Mouse (Mus musculus) monocyte, adult 5-6 weeks (primary cell): ENCODE measurements around the gene Gm17359. TPM values are rescaled to one million over a fixed set of nuclear protein-coding genes. Genes with fewer than 3 reads are reported as not detected.

Source experiments
- ATAC-seq: fragments of 153-309, 156-312 bp; replicated peaks from 2 replicates; pipeline ENCODE4 v1.8.0; 2017; ENCODE audit warnings: mild to moderate bottlenecking; ENCODE audit not compliant: low TSS enrichment, insufficient number of reproducible peaks, severe bottlenecking, poor library complexity, low FRiP score
- total RNA-seq: library from RNA; stranded (forward); fragments of 200-1000, 200-491, 200-594 nt; gene quantifications from 3 replicates; pipeline ENCODE4 v1.2.3, GENCODE M21; 2017

Gm17359 gene
- total RNA-seq, 1 experiment from 2014 or later: not detected

DNA sequence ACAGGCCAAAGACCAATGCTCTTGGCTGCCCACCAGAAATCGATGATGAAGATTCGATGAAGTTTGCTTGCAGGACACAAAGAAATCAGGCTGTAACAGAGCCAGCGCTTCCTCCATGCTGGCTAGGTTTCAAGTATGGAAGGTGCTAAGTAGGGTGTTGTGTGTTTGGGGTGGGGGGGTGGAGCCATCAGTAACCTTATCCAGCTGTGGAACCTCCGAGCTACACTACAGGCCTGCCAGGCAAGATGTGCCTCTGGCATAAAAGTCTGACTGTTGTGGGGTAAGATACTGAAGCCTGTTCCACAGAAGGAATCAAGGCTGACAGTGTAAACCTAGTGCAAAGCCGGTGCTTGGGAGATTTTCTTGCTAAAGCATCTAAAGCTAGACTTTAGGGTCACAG lies 112.0 kb downstream of the Gm17359 start:
- no peak; the same call in 1 of the 2 replicates for ATAC-seq

DNA sequence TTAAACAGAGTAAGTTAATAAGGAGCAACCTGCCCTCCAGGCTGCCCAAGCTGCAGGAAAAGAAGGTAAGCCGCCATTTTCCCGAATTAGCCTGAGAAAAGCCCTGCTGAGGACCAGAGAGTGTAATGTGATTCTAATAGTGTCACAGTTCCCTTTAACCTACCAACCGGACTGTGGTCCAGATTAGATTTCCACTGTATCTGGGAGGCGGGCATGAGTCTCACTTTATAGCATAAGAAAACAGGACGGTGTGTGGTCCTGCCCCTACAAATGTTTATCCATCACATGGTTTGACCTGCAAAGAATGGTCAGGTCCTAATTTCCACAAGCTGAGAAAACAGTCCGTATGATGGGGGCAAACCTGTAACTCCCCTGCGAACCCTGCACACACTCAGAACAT lies 112.9 kb downstream of the Gm17359 start:
- no peak for ATAC-seq

DNA sequence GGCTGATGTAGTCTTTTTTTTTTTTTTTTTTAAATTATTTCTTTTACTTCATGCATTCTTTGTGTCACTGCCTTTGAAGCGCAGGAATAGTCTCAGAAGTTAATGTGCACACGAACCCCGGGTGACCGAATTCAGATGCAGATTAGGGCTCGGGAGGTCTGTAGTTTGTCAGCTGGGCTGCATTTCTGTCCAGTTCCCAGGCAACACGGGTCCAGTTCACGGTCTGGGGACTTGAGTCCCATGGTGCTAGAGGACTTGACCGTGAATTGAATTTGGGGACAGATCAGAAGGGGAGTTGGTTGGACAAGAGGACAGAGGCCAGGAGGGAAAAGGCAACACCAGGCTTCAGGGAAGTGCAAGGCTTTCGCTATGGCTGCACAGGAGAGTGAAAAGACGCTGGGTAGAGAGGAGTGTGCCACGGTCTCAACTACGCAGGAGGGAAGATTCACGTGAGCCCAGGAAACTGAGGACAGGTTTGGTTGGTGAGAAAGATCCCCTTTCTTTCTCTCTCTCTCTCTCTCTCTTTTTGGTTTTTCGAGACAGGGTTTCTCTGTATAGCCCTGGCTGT lies 116.3 kb downstream of the Gm17359 start:
- no peak for ATAC-seq

DNA sequence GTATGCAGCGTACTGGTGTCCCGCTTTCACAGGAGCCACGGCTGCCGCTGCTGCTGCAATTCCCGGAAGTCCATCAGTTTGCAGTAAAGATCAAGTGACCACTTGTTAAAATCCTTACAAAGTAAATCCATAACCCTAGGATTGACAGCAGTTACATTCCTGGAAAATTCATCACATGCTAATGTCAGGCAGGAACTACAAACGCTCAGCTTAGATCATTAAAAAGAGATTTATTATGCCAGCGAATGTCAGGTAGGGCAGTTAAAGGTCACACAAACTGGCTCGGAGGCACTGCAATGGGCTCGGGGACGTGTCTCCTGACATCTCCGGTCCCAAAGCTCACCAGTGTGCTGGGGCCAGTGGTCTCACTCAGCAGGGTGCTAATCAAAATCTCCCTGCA lies 119.3 kb downstream of the Gm17359 start:
- ATAC-seq: no peak

DNA sequence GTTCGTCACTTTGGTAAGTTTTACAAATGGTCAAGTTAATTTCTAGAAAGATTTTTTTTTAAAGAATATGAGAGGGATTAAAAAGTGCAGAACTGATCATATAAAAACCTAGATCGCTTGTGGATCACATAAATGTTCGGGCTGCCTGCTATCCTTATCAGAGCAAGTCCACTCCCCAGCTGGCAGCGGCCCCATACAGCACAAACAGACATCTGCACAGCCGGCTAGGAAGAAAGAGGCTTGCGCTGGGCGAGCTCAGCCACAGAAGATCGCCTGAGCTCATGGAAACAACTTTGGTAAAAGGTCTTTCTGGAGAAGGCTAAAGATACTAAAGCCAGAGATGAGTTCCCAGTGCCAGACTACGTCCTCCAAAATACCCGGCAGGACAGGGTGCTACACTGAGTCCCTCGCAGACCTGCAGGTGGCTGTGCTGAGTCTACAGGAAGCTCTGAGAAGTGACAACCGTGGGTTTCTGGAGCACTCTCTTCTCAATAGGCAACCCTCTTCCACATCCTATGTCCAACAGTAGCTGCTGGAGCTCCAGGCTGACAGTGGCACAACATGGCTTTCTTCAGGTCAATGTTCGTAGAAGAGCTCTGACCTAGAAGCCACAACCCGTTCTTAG lies 122.3 kb downstream of the Gm17359 start:
- no peak for ATAC-seq

DNA sequence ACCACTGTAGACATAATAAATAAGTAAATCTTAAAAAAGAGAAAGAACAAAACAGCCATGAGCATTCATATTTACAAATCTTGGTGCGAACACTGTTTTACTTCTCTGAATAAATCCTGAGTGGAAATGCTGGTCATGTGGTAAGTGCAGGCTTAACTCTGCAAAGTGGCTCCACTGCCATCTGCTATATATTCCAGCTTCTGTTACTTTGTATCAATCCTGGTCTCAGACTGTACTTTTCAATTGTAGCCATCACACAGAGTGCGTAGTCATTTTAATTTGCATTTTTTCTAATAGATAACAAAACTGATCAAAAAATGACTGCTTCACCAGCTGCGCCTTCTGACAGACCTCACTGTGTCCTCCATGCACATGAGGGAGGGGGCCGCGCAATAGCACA lies 133.0 kb downstream of the Gm17359 start:
- no peak for ATAC-seq

DNA sequence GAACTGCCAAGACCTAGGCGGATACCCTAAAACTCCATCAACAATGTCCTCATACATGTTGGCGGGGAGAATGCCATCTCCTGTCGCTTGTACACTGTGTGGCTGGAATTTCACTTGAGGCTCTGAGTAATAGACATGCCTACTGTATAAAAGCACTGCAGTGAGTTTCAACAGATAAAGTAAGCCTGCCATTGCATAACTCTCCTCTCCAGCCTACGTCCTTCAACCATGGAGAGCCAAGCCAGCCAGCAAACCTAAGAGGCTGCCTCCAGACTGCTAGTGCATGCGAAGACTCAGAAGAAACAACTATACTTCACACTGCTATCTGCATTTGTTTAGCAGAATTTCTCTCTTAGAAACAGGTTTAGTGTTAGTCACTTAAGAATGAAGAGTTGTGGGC lies 135.9 kb downstream of the Gm17359 start:
- ATAC-seq: no peak

DNA sequence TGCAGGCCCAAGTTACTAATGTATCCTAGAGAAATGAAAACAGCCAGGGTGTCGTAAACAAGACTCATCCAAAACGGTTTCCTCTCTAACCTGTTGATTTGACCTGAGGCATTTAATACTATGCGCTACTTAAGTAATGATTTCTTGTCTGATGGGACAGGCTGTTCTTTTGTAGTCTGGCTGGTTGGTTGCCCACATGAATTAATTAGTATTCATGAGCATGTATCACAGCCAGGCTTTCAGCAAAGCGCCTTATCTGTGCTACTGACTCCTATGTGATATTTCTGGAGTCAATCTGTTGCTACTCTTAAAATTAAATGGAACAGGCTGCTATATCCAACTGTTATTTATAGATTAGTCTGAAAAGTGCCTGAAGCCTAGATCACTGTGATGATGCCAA lies 138.4 kb downstream of the Gm17359 start:
- ATAC-seq: no peak

DNA sequence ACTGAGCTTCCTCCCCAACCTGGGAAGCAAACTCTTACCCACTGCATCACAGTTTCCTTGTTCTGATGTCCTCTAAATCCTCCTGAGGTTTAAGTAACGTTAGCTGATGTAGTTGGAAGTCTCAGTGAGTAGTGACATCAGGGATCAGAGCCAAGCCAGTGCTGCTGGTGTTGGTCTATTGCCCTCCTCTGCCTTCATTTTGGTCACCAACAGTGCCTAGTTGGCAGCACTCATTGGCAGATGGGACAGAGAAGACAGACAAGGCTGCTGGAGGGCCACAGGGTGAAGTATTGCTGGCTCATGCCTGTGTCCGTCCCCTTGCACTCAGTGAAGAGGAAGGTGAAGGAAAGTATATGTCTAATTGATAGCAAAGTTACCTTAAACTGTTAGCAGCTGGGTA lies 139.5 kb downstream of the Gm17359 start:
- ATAC-seq: no peak

DNA sequence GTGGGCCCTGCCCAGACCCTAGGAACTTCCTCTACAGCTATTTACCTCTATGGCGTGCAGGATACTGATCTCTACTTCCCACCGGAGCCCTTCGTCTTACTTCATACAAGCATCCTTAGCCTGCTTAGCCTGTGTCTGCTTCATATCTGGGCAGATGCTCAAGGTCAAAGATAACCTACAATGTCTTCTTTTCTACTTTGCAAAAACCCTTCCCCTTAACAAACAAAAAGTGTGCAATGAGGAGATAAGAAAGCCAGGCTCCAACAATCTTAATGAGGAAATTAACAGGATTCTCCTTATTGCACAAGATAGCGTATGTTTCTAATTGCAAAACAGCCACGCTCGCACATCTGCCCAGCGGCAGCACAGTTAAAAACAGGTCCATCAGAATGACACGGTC lies 141.9 kb downstream of the Gm17359 start:
- no peak for ATAC-seq

DNA sequence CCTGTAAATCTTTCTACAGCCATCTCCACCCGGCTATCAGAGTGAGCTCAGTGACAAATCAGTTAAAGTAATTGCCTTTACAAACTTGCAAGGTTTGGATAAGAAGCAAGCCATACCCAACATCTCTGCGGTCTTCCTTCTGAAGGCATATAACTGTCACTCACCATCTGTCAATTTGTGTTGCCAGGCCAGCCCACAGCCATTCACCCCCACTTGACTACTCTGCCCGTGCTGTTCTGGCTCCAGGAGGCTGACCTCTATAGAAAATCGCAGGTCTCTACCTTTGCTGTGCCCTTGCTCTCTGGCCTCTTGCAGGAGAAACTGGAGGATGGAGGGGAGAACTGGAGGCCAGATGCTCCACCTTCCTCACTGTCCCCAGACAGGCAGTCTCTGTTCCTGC lies 142.4 kb downstream of the Gm17359 start:
- ATAC-seq: no peak

DNA sequence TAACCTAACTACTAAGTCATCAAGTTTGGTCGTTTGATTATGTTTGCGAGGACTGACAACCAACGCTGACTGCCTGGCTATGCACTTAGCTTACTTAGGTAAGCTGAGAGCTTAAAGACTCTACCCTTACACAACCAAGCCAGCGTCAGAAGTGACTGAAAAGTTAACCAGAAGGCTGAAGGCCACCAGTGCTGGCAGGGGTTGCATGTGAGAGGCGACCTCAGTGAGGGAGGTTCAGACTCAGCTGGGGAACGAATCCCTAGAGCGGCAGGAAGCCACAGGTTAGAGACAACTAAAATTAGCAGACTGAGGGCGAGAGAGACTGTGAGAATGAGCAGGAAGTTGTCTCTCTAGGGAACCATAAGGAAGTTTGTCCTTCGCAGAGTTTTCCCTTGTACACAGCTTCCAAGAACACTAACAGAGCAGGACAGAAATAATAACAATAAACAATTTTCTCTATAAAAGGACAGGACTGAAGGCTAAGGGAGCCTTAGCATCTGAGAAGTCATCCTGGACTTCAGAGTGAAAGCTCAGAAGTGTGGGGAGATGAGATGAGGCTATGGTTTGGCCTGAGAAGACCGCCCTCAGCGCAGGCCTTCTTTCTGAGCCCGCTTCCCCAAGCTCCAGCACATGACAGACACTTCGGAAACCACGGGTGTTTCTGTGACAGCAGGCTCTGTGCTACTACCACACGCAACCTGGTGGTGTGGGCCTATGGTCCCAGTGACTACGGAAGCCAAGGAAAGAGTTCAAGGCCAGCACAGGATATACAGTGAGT lies 148.0 kb downstream of the Gm17359 start:
- no peak for ATAC-seq

DNA sequence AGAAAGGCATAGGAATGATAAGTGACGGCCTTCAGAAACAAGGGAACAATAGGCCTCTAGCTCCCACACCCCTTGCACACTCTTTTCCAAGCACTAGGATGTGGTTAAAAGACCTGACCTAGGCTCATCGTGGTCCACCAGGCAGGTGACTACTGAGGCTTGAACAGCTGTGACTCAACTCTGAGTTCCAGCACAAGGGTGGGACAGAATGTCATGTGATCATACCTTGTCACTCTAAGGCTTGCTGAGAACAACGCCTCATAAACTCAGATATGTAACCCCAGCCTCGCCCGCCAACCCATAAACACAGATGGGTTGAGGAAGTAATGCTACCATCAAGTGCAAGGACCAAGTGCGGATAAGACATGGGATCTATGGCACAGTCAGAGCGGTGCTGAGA lies 151.6 kb downstream of the Gm17359 start:
- no peak for ATAC-seq

DNA sequence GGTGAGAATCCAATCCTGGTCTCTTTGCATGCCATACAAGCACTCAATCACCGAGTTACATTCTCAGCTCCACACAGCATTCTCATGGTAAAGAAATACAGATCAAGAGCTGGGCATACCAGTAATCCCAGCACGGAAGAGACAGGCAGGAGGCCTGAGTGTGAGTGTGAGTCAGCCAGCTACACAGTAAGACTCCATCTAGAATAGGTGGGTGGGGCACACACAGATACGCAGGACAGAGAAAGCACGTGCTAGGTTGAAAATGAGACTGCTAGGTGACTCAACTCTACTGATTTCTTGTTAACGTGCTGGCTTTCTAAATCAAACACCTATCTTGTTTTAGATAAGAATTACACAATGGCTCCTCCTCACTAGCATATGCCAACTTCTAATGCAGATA lies 153.6 kb downstream of the Gm17359 start:
- ATAC-seq: no peak

DNA sequence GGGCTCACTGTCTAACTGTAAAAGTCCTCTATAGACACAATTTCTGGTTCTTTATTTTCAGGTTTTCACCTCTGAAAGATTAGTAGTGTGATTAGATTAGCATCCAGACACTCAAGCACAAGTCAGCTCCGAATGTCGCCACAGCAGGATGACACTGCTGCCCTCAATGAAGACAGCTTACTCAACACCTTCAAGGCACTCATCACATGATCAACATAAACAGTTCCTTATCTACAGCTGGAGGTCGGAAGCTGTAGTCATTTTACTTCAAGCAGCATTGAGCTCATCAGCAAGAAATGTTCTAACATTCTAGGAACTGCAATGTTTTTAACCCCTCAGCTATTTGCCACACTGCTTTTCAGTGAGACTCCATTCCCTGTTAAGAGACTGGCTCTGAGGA lies 155.2 kb downstream of the Gm17359 start:
- ATAC-seq: no peak

DNA sequence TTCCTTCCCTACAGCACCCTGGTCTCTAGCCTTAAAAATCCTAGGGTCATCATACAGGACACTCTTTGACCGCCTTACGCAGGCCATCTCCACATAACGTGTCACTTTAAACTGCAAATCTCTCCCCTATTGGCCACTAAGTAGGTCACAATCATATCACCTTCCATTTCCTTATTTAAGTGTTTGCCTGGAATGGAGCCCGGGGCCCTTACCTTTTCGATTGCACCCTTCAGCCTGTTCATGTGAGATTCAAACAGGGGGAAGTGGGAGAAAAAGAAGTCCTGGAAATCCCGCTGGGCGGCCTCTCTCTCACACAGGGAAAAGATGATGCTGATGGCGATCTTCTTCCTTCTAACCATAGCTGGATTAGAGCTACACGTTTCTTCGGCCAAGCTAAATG lies 156.6 kb downstream of the Gm17359 start:
- ATAC-seq: no peak

DNA sequence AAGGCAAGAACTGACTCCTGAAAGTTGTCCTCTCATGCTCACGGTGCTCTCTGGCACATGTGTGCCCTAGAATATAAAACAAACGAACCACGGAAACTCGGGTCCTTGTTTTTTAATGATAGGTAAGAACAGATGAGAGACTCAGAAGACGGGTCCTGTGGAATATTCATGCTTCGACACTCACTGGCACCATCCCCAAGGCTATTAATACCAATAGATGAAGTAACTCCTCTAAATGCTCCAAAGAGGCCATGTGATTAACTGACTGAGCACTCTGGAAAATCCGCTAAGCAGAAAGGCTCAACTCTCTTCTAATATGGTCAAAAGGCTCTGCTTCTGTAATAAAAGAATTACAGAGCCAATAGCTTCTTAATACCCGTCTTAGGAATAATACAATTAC lies 157.6 kb downstream of the Gm17359 start:
- no peak for ATAC-seq

DNA sequence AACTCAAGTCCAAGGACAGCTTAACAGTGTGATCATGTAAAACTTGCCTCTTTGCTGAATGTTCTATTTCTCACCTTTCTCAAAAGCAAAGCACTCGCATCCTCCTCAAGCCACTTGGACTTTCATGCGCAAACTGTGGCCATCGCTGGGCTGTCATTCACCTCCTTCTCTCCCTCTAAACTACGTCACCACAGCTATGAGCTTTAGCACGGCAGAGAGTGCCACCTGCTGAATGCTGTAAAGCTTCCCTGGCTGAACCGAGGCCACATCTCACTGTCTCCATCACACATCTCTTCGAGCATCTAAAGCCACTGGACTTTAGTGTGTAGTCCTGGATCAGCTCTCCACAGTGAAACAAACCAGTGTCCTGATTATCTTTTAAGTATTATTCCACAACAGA lies 158.7 kb downstream of the Gm17359 start:
- no peak for ATAC-seq

DNA sequence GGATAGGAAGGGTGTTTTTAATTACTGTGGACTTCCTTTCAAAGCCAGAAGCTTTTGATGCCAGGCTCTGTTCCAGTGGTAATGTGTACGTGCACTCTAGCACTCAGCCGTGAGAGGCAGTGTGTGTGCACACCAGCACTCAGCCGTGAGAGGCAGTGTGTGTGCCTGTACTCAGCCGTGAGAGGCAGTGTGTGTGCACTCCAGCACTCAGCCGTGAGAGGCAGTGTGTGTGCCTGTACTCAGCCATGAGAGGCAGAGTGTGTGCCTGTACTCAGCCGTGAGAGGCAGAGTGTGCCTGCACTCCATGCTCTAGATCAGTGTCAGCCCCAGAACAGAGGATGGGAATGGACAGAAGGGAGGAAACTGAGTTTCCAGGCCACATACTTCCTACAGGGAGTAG lies 160.2 kb downstream of the Gm17359 start:
- 0 out of 2 replicates have a peak, but pooled peaks have one; percentile 17 for ATAC-seq

DNA sequence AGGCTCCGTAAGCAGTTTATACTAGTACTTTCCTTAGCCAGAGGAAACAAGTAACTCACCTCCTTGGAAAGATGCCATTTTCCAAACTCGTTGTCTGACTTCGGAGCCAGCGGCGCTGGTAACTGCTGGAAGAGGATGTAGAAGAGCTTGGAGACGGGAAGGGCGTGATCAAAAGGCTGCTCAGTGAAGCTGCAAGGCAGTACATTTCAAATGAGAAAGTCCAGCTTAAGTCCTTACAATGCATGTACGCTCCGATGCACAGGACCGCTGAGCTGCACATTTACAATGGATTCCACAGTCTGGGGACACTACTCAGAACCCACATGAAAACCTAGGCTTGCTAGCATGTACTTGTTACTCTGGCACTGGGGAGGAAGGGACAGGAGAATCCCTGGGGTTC lies 163.8 kb downstream of the Gm17359 start:
- no peak for ATAC-seq
